Mouse (Mus musculus) spleen, postnatal 10 days (tissue): Measurements from ENCODE around the gene Clstn2.

ENCODE experiments used
- DNase-seq, 2 experiments: peaks; one replicate each; pipeline ENCODE4 v3.0.0; 2021 to 2022; ENCODE audit warnings: low spot score in 2 of 2

The Clstn2 gene

GRCm38 (mm10) chr9:97570881-97571280 is 462.1 kb downstream of the Clstn2 start:
- DNase-seq: no peak

GRCm38 (mm10) chr9:97563121-97563520 is 469.9 kb downstream of the Clstn2 start:
- no peak for DNase-seq

- DNase-seq: no peak
These were observed 488.6 kb downstream of the Clstn2 start for GRCm38 (mm10) chr9:97544359-97544758.

- DNase-seq: no peak
These were observed 491.6 kb downstream of the Clstn2 start for GRCm38 (mm10) chr9:97541419-97541818.

GRCm38 (mm10) chr9:97538075-97538779 is 494.8 kb downstream of the Clstn2 start:
- DNase-seq: no peak

- DNase-seq: no peak
These were observed 498.8 kb downstream of the Clstn2 start for GRCm38 (mm10) chr9:97534196-97534595.

- no peak for DNase-seq
These were observed 499.7 kb downstream of the Clstn2 start for GRCm38 (mm10) chr9:97533306-97533705.

GRCm38 (mm10) chr9:97532536-97532935 is 500.4 kb downstream of the Clstn2 start:
- no peak for DNase-seq

GRCm38 (mm10) chr9:97527926-97528325 is 505.1 kb downstream of the Clstn2 start:
- DNase-seq: no peak

- DNase-seq: no peak
These were observed 505.7 kb downstream of the Clstn2 start for GRCm38 (mm10) chr9:97527276-97527675.

- no peak for DNase-seq
These were observed 507.4 kb downstream of the Clstn2 start for GRCm38 (mm10) chr9:97525563-97525962.

GRCm38 (mm10) chr9:97524861-97525260 is 508.1 kb downstream of the Clstn2 start:
- DNase-seq: no peak

GRCm38 (mm10) chr9:97520771-97521170 is 512.2 kb downstream of the Clstn2 start:
- no peak for DNase-seq

GRCm38 (mm10) chr9:97517006-97517405 is 516.0 kb downstream of the Clstn2 start:
- DNase-seq: no peak

GRCm38 (mm10) chr9:97514639-97515038 is 518.3 kb downstream of the Clstn2 start:
- no peak for DNase-seq

GRCm38 (mm10) chr9:97512282-97512850 is 520.6 kb downstream of the Clstn2 start:
- DNase-seq: no peak

GRCm38 (mm10) chr9:97501416-97501815 is 531.6 kb downstream of the Clstn2 start:
- DNase-seq: no peak

- no peak for DNase-seq
These were observed 537.9 kb downstream of the Clstn2 start for GRCm38 (mm10) chr9:97495056-97495455.

GRCm38 (mm10) chr9:97491626-97492025 is 541.4 kb downstream of the Clstn2 start:
- DNase-seq: no peak

GRCm38 (mm10) chr9:97490591-97491176 is 542.3 kb downstream of the Clstn2 start:
- no peak for DNase-seq

- no peak for DNase-seq
These were observed 546.2 kb downstream of the Clstn2 start for GRCm38 (mm10) chr9:97486826-97487225.

- no peak for DNase-seq
These were observed 551.8 kb downstream of the Clstn2 start for GRCm38 (mm10) chr9:97481187-97481586.

GRCm38 (mm10) chr9:97476961-97477360 is 556.0 kb downstream of the Clstn2 start:
- no peak for DNase-seq
